Mouse (Mus musculus) lung, embryonic 14.5 days (tissue): Measurements from ENCODE around the gene Krt25. TPM values are rescaled to one million over a fixed set of nuclear protein-coding genes. Genes with fewer than 3 reads are reported as not detected.

Experiments
- ATAC-seq: fragments of 200-750 bp; cut with Nextera tagmentation; 2 replicates; pipeline ENCODE4 v1.8.0; 2017; ENCODE audit warnings: mild to moderate bottlenecking, moderate TSS enrichment, moderate library complexity; ENCODE audit not compliant: insufficient read depth
- DNase-seq: peaks from one replicate; pipeline ENCODE4 v3.0.0-alpha.2; 2015
- H3K27ac ChIP-seq: fragments of 300-500 bp; sonication (generic); 2 replicates; pipeline ENCODE4 v1.5.1; 2014; ENCODE audit warnings: low read depth, mild to moderate bottlenecking, moderate library complexity
- H3K27me3 ChIP-seq: fragments of 300-500 bp; sonication (generic); 2 replicates; pipeline ENCODE4 v1.6.1; 2014; ENCODE audit warnings: low read length, control low read depth; ENCODE audit not compliant: insufficient read depth
- H3K36me3 ChIP-seq: fragments of 300-500 bp; sonication (generic); 2 replicates; pipeline ENCODE4 v1.6.1; 2014; ENCODE audit warnings: control low read depth; ENCODE audit not compliant: insufficient read depth
- H3K4me1 ChIP-seq: fragments of 300-500 bp; sonication (generic); 2 replicates; pipeline ENCODE4 v1.6.1; 2014; ENCODE audit warnings: antibody characterized with exemption, control low read depth; ENCODE audit not compliant: insufficient read depth
- H3K4me2 ChIP-seq: fragments of 300-500 bp; sonication (generic); 2 replicates; pipeline ENCODE4 v1.6.1; 2014; ENCODE audit warnings: mild to moderate bottlenecking
- H3K4me3 ChIP-seq: fragments of 300-500 bp; sonication (generic); 2 replicates; pipeline ENCODE4 v1.5.1; 2014; ENCODE audit warnings: low read depth, low read length
- H3K9ac ChIP-seq: fragments of 300-500 bp; sonication (generic); 2 replicates; pipeline ENCODE4 v1.6.1; 2014
- H3K9me3 ChIP-seq: fragments of 300-500 bp; sonication (generic); 2 replicates; pipeline ENCODE4 v1.6.1; 2016; ENCODE audit warnings: low read depth, low read length, control low read depth
- CTCF ChIP-seq: IDR thresholded peaks from 2 replicates; pipeline ENCODE4 v1.5.1; 2016; ENCODE audit warnings: antibody characterized with exemption, low read depth
- WGBS: fragments of 180-500 bp; shearing (Covaris S2); extraction: QIAGEN DNeasy Blood & Tissue Kit; methylation state at CpG from one replicate; pipeline ENCODE4 v1.1.7; 2014; 5-methylcytosine and 5-hydroxymethylcytosine counted together
- polyA plus RNA-seq: library from polyadenylated mRNA; unstranded; fragments of >200 nt; fragmentation: Nextera tagmentation; extraction: Ambion mirVana; gene quantifications from 2 replicates; pipeline ENCODE4 v1.2.1, GENCODE M21; 2014

Gene Krt25
- not detected in 2 replicates for polyA plus RNA-seq

DNA sequence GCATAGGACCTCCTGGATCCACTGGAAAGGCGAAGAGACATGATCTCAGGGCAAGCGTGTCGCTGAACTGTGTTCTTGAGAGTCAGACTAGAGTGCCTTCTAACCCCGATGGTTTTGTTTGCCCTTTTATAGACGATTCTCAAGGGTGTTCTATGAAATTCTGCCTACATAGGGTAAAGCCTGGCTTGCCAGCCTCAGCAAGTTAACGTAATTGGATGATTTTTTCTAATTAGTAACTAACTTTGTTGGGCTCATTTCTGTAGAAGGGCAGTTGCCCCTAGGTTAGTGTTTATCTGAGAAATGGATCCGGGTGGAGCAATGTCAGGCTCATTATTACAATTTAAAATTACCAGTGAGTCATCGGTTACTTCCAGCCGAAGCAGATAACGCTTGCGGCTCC, at the start of gene Krt25:
Krt25 (minus strand) TSS at position 101 of the 400 bp plus-strand sequence.
- no peaks in the 10 kb centered on the region for H3K4me1 ChIP-seq
- H3K4me2 ChIP-seq, result no peak within 1 kb of the TSS
- no peak for TF ChIP-seq CTCF
- H3K27me3 ChIP-seq, result no peaks in the 10 kb centered on the region
- ATAC-seq, result no peak
- DNase-seq, result no peak
- WGBS, result 84% methylated on average over 11 of the region's 11 CpGs
- H3K9ac ChIP-seq, result no peak within 1 kb of the TSS
- no peak within 1 kb of the TSS for H3K4me3 ChIP-seq
- no peak within 1 kb of the TSS for H3K27ac ChIP-seq
- H3K9me3 ChIP-seq, result no peaks in the 10 kb centered on the region
- H3K36me3 ChIP-seq, result no peaks in the 10 kb centered on the region

DNA sequence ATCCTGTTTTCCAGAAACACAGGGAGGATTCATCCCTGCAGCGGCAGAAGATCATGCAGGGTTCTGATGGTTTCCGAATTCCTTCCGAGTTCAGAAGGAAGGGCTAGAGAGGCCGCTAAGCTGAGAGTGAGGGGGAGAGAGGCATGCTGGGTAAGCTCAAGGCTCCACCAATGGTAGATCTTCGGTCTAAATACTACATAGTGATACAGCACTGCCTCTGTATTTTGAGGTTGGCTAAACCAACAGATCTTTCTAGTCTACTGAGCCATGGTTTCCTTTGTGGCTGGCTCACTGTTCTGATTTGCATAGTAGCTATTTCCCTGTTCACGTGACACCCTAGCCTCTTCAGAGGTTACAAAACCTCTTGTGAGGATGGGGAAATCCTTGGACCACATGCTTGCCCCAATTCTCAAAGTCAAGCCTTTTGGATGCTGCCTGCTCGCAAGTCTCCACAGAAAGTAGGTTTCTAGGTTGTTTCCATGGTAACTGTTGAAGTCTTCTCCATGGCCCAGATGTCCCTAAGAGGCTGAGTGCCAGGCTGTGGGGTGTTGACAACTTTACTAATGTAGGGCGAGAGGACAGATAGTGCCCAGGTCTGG, 47.2 kb upstream of the Krt25 start:
- Histone ChIP-seq H3K36me3 (no peaks in the 10 kb centered on the region), H3K4me1 (no peaks in the 10 kb centered on the region), H3K27ac (no peak overlapping the region), H3K4me2 (no peak overlapping the region), H3K9me3 (no peaks in the 10 kb centered on the region), H3K4me3 (no peak overlapping the region), H3K9ac (no peak overlapping the region), H3K27me3 (no peaks in the 10 kb centered on the region)
- no peak for TF ChIP-seq CTCF
- ATAC-seq (no peak), DNase-seq (no peak)
- WGBS, result 84% methylated on average over 8 of the region's 8 CpGs

DNA sequence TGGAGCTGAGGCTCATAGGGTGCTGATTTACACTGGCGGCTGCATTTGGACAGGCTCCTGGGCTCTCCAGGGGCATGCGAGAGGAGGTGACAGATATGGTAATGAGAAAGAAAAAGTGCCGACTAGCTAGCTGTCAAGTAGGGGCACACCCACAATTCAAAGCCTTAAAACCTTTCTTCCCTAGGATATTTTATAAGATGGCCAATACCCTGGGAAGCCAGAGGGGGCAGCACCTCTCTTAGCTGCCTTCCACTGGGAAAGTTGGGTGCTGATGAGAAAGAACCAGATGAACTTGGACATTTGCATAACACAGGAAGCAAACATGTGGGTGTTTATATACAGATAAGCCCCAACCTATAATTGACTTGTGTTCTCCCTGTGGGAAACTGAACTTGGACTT, 46.5 kb upstream of the Krt25 start:
- whole genome bisulfite sequencing, result 4% methylated on average over 3 of the region's 3 CpGs
- no peaks in the 10 kb centered on the region for H3K36me3 ChIP-seq
- H3K27me3 ChIP-seq, result no peaks in the 10 kb centered on the region
- no peak for ATAC-seq
- H3K4me2 ChIP-seq, result no peak overlapping the region
- H3K27ac ChIP-seq, result no peak overlapping the region
- H3K4me3 ChIP-seq, result no peak overlapping the region
- peak; percentile 44 for DNase-seq
- peak; percentile 63 for TF ChIP-seq CTCF
- H3K9ac ChIP-seq, result no peak overlapping the region
- H3K4me1 ChIP-seq, result no peaks in the 10 kb centered on the region
- no peaks in the 10 kb centered on the region for H3K9me3 ChIP-seq

DNA sequence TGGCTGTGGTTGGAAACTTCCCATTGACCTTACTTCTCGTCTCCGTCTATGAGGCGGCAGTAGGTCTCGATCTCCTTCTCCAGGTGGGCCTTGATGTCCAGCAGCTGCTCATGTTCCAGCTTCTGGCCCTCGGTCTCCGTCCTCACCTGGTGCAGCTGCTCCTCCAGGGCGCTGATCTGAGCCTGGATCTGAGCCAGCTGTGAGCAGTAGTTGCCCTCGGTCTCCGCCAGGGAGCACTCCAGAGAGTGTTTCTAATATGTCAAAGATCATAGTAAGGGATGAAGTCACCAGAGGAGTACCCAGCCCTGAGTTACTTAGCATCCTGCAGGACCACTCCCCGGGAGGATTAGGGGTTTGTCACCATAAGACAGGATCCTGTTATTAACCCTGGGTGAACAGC, 44.0 kb upstream of the Krt25 start:
- H3K4me2 ChIP-seq, result no peak overlapping the region
- ATAC-seq (no peak), DNase-seq (peak; percentile 17)
- no peak overlapping the region for H3K9ac ChIP-seq
- WGBS, result 28% methylated on average over 10 of the region's 10 CpGs
- no peak overlapping the region for H3K27ac ChIP-seq
- no peaks in the 10 kb centered on the region for H3K9me3 ChIP-seq
- H3K27me3 ChIP-seq, result no peaks in the 10 kb centered on the region
- no peak overlapping the region for H3K4me3 ChIP-seq
- H3K36me3 ChIP-seq, result no peaks in the 10 kb centered on the region
- no peaks in the 10 kb centered on the region for H3K4me1 ChIP-seq
- no peak; the same call in 1 of the 2 replicates for TF ChIP-seq CTCF

DNA sequence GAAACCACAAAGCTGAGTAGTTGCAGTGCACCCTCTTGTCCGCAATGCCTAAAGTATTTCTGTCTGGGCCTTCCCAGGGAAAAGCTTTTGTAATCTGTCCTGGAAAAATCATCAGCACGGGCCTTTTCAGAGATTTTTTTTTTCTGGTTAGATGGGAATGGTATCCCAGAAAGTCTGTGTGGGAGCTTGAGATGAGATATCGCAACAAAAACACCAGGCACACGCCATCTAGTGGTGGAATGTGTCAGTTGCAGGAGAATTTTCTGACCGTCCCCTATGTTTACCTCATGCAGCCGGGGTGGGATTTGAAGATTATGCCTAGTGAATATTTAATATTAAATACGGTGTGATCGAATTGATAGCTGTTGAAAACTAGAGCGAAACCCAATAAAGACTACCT, 41.7 kb upstream of the Krt25 start:
- Histone ChIP-seq H3K4me1 (no peaks in the 10 kb centered on the region), H3K4me3 (no peak overlapping the region), H3K27ac (no peak overlapping the region), H3K36me3 (no peaks in the 10 kb centered on the region), H3K27me3 (no peaks in the 10 kb centered on the region), H3K9me3 (no peaks in the 10 kb centered on the region), H3K4me2 (no peak overlapping the region), H3K9ac (no peak overlapping the region)
- TF ChIP-seq CTCF, result peak; percentile 71
- ATAC-seq, result no peak
- peak; percentile 81 for DNase-seq
- WGBS, result 16% methylated on average over 9 of the region's 9 CpGs

DNA sequence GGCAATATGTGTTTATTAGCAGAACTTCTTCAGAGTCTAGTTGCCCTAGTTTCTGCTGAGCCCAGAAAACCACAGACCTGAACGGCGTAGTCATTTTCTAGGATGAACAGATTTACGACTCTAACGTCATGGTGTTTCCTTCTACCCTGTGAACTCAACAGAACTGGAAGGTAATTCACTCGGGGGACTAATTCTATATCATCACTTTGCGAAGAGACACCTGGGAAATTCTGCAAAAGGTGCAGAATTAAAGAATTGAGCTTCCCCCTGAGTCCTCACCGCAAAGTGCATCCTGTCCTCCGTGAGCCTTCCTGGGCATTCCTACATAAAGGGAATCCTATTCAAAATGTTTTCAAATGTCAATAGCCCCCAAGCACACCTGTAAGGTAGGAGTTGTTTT, 38.7 kb upstream of the Krt25 start:
- WGBS, result 82% methylated on average over 8 of the region's 8 CpGs

DNA sequence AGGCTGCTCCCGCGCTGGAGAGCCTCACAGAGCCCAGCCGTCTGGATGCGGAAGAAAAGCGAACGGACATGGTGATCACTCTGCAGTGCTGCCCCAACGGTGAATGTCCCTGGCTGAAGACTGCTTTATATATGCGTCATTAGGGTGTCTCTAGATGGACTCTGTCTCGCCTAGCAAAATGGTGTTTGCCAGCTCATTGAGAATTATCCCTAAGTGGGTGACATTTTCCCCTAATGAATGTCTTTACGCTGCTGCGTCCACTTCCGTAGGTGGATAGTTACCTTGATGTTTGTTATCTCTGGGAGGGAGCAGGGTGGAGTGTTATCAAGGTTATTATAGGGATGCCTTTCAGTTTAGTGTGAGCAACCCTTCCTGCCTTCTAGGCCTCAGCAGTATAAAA, 28.3 kb upstream of the Krt25 start, which contains the start of gene Krt27:
Krt27 (minus strand) TSS at position 101 of the 400 bp plus-strand sequence.
- Histone ChIP-seq H3K4me2 (no peak within 1 kb of the TSS), H3K9ac (no peak within 1 kb of the TSS), H3K4me1 (no peaks in the 10 kb centered on the region), H3K4me3 (no peak within 1 kb of the TSS), H3K9me3 (no peaks in the 10 kb centered on the region), H3K27me3 (no peaks in the 10 kb centered on the region), H3K36me3 (no peaks in the 10 kb centered on the region), H3K27ac (no peak within 1 kb of the TSS)
- no peak for TF ChIP-seq CTCF
- WGBS, result 67% methylated on average over 12 of the region's 12 CpGs
- DNase-seq (no peak), ATAC-seq (no peak)

More for the DNA sequence above, 38.7 kb upstream of the Krt25 start:
- H3K27ac ChIP-seq, result no peak overlapping the region
- H3K9ac ChIP-seq, result no peak overlapping the region
- no peaks in the 10 kb centered on the region for H3K36me3 ChIP-seq
- no peaks in the 10 kb centered on the region for H3K9me3 ChIP-seq
- no peak overlapping the region for H3K4me2 ChIP-seq
- no peak for TF ChIP-seq CTCF
- no peak overlapping the region for H3K4me3 ChIP-seq
- H3K4me1 ChIP-seq, result no peaks in the 10 kb centered on the region
- DNase-seq (no peak), ATAC-seq (no peak)
- H3K27me3 ChIP-seq, result no peaks in the 10 kb centered on the region
